Comparison of ENCODE assay signal across 24 mouse cellular contexts in genomic region chr15:13988919-13989510, GRCm38 (mm10).
DNase-seq lines count a peak whose midpoint lies in the region; ATAC-seq lines count a peak whose summit lies in the region.
"Had no signal": no experiment of that assay in that cellular context is flagged by ENCODE, and none has a peak within 500 bp of the region (broad histone marks: within the 10 kb centered on the region; RNA-seq: fewer than 3 reads in every experiment).

No protein-coding gene starts in this region.

- H3K4me1 ChIP-seq in hindbrain, embryonic 13.5 days (replicated peaks), result no peaks in the 10 kb centered on the region
- H3K4me1 ChIP-seq in hindbrain, embryonic 12.5 days, result no peaks in the 10 kb centered on the region
- H3K4me1 ChIP-seq in forebrain, embryonic 13.5 days, result peaks cover 10% of the 10 kb centered on the region
- H3K4me1 ChIP-seq: intestine, embryonic 15.5 days had no signal

- ATAC-seq in hindbrain, embryonic 13.5 days (ENCODE audit: low FRiP score), result peak; percentile 24; the same call in 1 of the 2 replicates
- no peak for ATAC-seq in hindbrain, embryonic 12.5 days (ENCODE audit: low FRiP score)
- peak; percentile 57 for ATAC-seq in forebrain, embryonic 13.5 days
- ATAC-seq: hindbrain, embryonic 16.5 days; intestine, embryonic 15.5 days; Patski had no signal

- no peak overlapping the region for H3K4me3 ChIP-seq in hindbrain, embryonic 13.5 days
- no peak overlapping the region for H3K4me3 ChIP-seq in hindbrain, embryonic 12.5 days
- H3K4me3 ChIP-seq in forebrain, embryonic 13.5 days, result no peak overlapping the region
- H3K4me3 ChIP-seq: embryonic facial prominence, embryonic 10.5 days; intestine, embryonic 15.5 days; limb, embryonic 10.5 days had no signal

- no peaks in the 10 kb centered on the region for H3K27me3 ChIP-seq in hindbrain, embryonic 13.5 days
- no peaks in the 10 kb centered on the region for H3K27me3 ChIP-seq in hindbrain, embryonic 12.5 days
- H3K27me3 ChIP-seq in forebrain, embryonic 13.5 days, result no peaks in the 10 kb centered on the region
- H3K27me3 ChIP-seq: intestine, embryonic 15.5 days had no signal

- H3K9ac ChIP-seq in hindbrain, embryonic 13.5 days, result no peak overlapping the region
- no peak overlapping the region for H3K9ac ChIP-seq in hindbrain, embryonic 12.5 days
- no peak overlapping the region for H3K9ac ChIP-seq in forebrain, embryonic 13.5 days
- H3K9ac ChIP-seq: intestine, embryonic 15.5 days had no signal

- no peak overlapping the region for H3K4me2 ChIP-seq in hindbrain, embryonic 13.5 days
- no peak overlapping the region for H3K4me2 ChIP-seq in hindbrain, embryonic 12.5 days (replicated peaks)
- no peak overlapping the region for H3K4me2 ChIP-seq in forebrain, embryonic 13.5 days
- H3K4me2 ChIP-seq: intestine, embryonic 15.5 days; midbrain, embryonic 11.5 days had no signal

- 0 out of 2 replicates have a peak overlapping the region, but pooled peaks have one; percentile 35 for H3K27ac ChIP-seq in hindbrain, embryonic 13.5 days
- H3K27ac ChIP-seq in hindbrain, embryonic 12.5 days, result no peak overlapping the region
- H3K27ac ChIP-seq in forebrain, embryonic 13.5 days, result 0 out of 2 replicates have a peak overlapping the region, but pooled peaks have one; percentile 19
- H3K27ac ChIP-seq: embryonic facial prominence, embryonic 10.5 days; intestine, embryonic 15.5 days; limb, embryonic 10.5 days had no signal

- no peaks in the 10 kb centered on the region for H3K9me3 ChIP-seq in hindbrain, embryonic 13.5 days
- no peaks in the 10 kb centered on the region for H3K9me3 ChIP-seq in hindbrain, embryonic 12.5 days (replicated peaks)
- H3K9me3 ChIP-seq in forebrain, embryonic 13.5 days (replicated peaks), result no peaks in the 10 kb centered on the region
- H3K9me3 ChIP-seq: embryonic facial prominence, embryonic 10.5 days; intestine, embryonic 15.5 days; limb, embryonic 10.5 days had no signal

- 73% methylated on average over 8 of the region's 8 CpGs for WGBS in hindbrain, embryonic 13.5 days
- WGBS in hindbrain, embryonic 12.5 days, result 73% methylated on average over 8 of the region's 8 CpGs
- WGBS in forebrain, embryonic 13.5 days, result 68% methylated on average over 8 of the region's 8 CpGs

- peak; percentile 1 for DNase-seq in Muller cell, postnatal 12 days (ENCODE audit: inconsistent ontology term)
- DNase-seq in mesoderm, embryonic 11.5 days (ENCODE audit: low read depth, low spot score), result peak; percentile 2
- no peak for DNase-seq in urinary bladder, postnatal 4 days (ENCODE audit: low spot score in 2 of 2)
- no peak for DNase-seq in adrenal gland, postnatal 4 days (ENCODE audit: low spot score in 2 of 2)
- DNase-seq: adrenal gland, postnatal 36 days; cerebellum, adult 18-20 months; cerebellum, postnatal 14 days; gastrocnemius, postnatal 25 days; heart, adult 18-20 months; kidney, adult 8-10 months; kidney, postnatal 10 days; liver; lung, postnatal 10 days; thymus, adult 18-20 months; thymus, postnatal 36 days had no signal

- H3K36me3 ChIP-seq in hindbrain, embryonic 13.5 days, result no peaks in the 10 kb centered on the region
- no peaks in the 10 kb centered on the region for H3K36me3 ChIP-seq in hindbrain, embryonic 12.5 days
- H3K36me3 ChIP-seq in forebrain, embryonic 13.5 days (ENCODE audit: poor library complexity, severe bottlenecking), result no peaks in the 10 kb centered on the region
- H3K36me3 ChIP-seq: embryonic facial prominence, embryonic 10.5 days; intestine, embryonic 15.5 days; limb, embryonic 10.5 days had no signal

Comparison
In these comparisons a context has a peak if more than half of its experiments do, and no peak if none do; other contexts are left out.
1. DNase-seq: peak in Muller cell, postnatal 12 days (single experiment) and mesoderm, embryonic 11.5 days (single experiment); none in urinary bladder, postnatal 4 days (0 of 2) and adrenal gland, postnatal 4 days (0 of 2).